ENCODE assay signal across 20 mouse cellular contexts in the genomic region with DNA sequence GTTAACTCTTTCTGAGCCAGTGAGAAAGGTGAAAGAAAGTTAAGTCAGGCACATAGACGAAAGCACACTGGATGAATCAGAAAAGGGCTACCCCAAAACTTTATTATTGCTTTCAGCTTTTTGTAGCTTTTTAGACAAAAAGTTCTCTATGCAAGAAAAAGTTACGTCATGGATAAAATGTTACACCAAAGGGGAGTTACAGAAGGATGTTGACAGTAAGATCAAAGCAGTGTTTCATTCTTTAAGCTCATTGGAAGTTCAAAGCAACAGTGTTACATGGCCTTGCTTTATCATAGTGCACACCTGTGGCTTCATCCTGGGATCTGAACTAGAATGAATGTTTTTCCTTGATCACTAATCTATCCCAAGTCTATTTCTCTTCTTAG. TPM values are rescaled to one million over a fixed set of nuclear protein-coding genes. Genes with fewer than 3 reads are reported as not detected.
DNase-seq lines count a peak whose midpoint lies in the region; ATAC-seq lines count a peak whose summit lies in the region.
"Had no signal": no experiment of that assay in that cellular context is flagged by ENCODE, and none has a peak within 500 bp of the region (broad histone marks: within the 10 kb centered on the region; RNA-seq: fewer than 3 reads in every experiment).

No protein-coding gene starts in this region.

- H3K9ac ChIP-seq in intestine, embryonic 14.5 days (ENCODE audit: low read length): no peak overlapping the region
- H3K9ac ChIP-seq in intestine, embryonic 16.5 days (ENCODE audit: low read depth, low read length): no peak overlapping the region
- 0 out of 2 replicates have a peak overlapping the region, but pooled peaks have one; percentile 23 for H3K9ac ChIP-seq in liver, embryonic 12.5 days
- H3K9ac ChIP-seq: neural tube, embryonic 13.5 days; stomach, embryonic 15.5 days had no signal

- 27% methylated on average over 2 of the region's 2 CpGs for WGBS in intestine, embryonic 14.5 days
- WGBS in intestine, embryonic 16.5 days: 28% methylated on average over 2 of the region's 2 CpGs
- 41% methylated on average over 2 of the region's 2 CpGs for WGBS in liver, embryonic 12.5 days (ENCODE audit: insufficient replicate concordance)
- WGBS in hindbrain, embryonic 10.5 days: 15% methylated on average over 2 of the region's 2 CpGs

- H3K4me2 ChIP-seq in intestine, embryonic 14.5 days (ENCODE audit: low read length): 0 out of 2 replicates have a peak overlapping the region, but pooled peaks have one; percentile 9
- no peak overlapping the region for H3K4me2 ChIP-seq in intestine, embryonic 16.5 days (ENCODE audit: low read depth, low read length)
- H3K4me2 ChIP-seq in liver, embryonic 12.5 days: peak overlapping the region; percentile 33
- H3K4me2 ChIP-seq: neural tube, embryonic 13.5 days; stomach, embryonic 15.5 days had no signal

- H3K4me1 ChIP-seq in intestine, embryonic 14.5 days (replicated peaks; ENCODE audit: control insufficient read depth, insufficient read depth, low read length): 0 out of 2 replicates have a peak, but pooled peaks cover 10% of the 10 kb centered on the region
- H3K4me1 ChIP-seq in intestine, embryonic 16.5 days (ENCODE audit: control insufficient read depth, insufficient read depth, low read length): peaks cover 6% of the 10 kb centered on the region
- peaks cover 57% of the 10 kb centered on the region for H3K4me1 ChIP-seq in liver, embryonic 12.5 days
- peaks cover 12% of the 10 kb centered on the region for H3K4me1 ChIP-seq in hindbrain, embryonic 10.5 days (replicated peaks)

- H3K36me3 ChIP-seq in intestine, embryonic 14.5 days (ENCODE audit: control insufficient read depth, insufficient read depth, low read length): no peaks in the 10 kb centered on the region
- H3K36me3 ChIP-seq in intestine, embryonic 16.5 days (ENCODE audit: control insufficient read depth, insufficient read depth, low read length): no peaks in the 10 kb centered on the region
- no peaks in the 10 kb centered on the region for H3K36me3 ChIP-seq in liver, embryonic 12.5 days
- H3K36me3 ChIP-seq in hindbrain, embryonic 10.5 days: no peaks in the 10 kb centered on the region
- H3K36me3 ChIP-seq: forebrain, embryonic 10.5 days; neural tube, embryonic 13.5 days; stomach, embryonic 15.5 days had no signal

- no peaks in the 10 kb centered on the region for H3K9me3 ChIP-seq in intestine, embryonic 14.5 days (ENCODE audit: control insufficient read depth, low read length)
- no peaks in the 10 kb centered on the region for H3K9me3 ChIP-seq in intestine, embryonic 16.5 days (ENCODE audit: control insufficient read depth, low read length)
- H3K9me3 ChIP-seq in liver, embryonic 12.5 days (replicated peaks): no peaks in the 10 kb centered on the region
- no peaks in the 10 kb centered on the region for H3K9me3 ChIP-seq in hindbrain, embryonic 10.5 days
- H3K9me3 ChIP-seq: forebrain, embryonic 10.5 days; megakaryocyte, embryonic 14.5 days; neural tube, embryonic 13.5 days; stomach, embryonic 15.5 days had no signal

- no peak overlapping the region for H3K27ac ChIP-seq in intestine, embryonic 14.5 days (ENCODE audit: low read depth)
- no peak overlapping the region for H3K27ac ChIP-seq in intestine, embryonic 16.5 days (ENCODE audit: low read length)
- H3K27ac ChIP-seq in liver, embryonic 12.5 days: peak overlapping the region; percentile 63
- no peak overlapping the region for H3K27ac ChIP-seq in hindbrain, embryonic 10.5 days
- H3K27ac ChIP-seq: hindbrain, postnatal 0 days; neural tube, embryonic 13.5 days; stomach, embryonic 15.5 days had no signal

- no peak overlapping the region for H3K4me3 ChIP-seq in intestine, embryonic 14.5 days (ENCODE audit: low read depth, low read length)
- no peak overlapping the region for H3K4me3 ChIP-seq in intestine, embryonic 16.5 days (ENCODE audit: low read length)
- no peak overlapping the region for H3K4me3 ChIP-seq in liver, embryonic 12.5 days
- H3K4me3 ChIP-seq in hindbrain, embryonic 10.5 days: no peak overlapping the region
- H3K4me3 ChIP-seq: forebrain, embryonic 10.5 days; neural tube, embryonic 13.5 days; stomach, embryonic 15.5 days had no signal

- H3K27me3 ChIP-seq in intestine, embryonic 14.5 days (replicated peaks; ENCODE audit: control insufficient read depth, insufficient read depth, low read length): no peaks in the 10 kb centered on the region
- no peaks in the 10 kb centered on the region for H3K27me3 ChIP-seq in intestine, embryonic 16.5 days (replicated peaks; ENCODE audit: control insufficient read depth, insufficient read depth, low read length)
- no peaks in the 10 kb centered on the region; the same call in 1 of the 2 replicates for H3K27me3 ChIP-seq in liver, embryonic 12.5 days (replicated peaks)
- H3K27me3 ChIP-seq in hindbrain, embryonic 10.5 days (ENCODE audit: insufficient read depth, poor library complexity, severe bottlenecking): no peaks in the 10 kb centered on the region
- H3K27me3 ChIP-seq: megakaryocyte, embryonic 14.5 days; neural tube, embryonic 13.5 days; stomach, embryonic 15.5 days had no signal

- no peak for ATAC-seq in intestine, embryonic 14.5 days (replicated peaks; ENCODE audit: low FRiP score, low TSS enrichment, low read depth)
- no peak for ATAC-seq in intestine, embryonic 16.5 days
- no peak for ATAC-seq in liver, embryonic 12.5 days
- ATAC-seq: hindbrain, postnatal 0 days; midbrain, embryonic 16.5 days had no signal

- DNase-seq in intestine, embryonic 14.5 days (ENCODE audit: low spot score): no peak
- peak; percentile 82 for DNase-seq in CD4-positive helper T cell, adult 2 months (ENCODE audit: low read depth, low spot score)
- DNase-seq in CD4-positive, CD25-positive, alpha-beta regulatory T cell, adult 2 months (ENCODE audit: low read depth, low spot score): peak; percentile 74
- no peak for DNase-seq in left cerebral cortex, adult 9 months (ENCODE audit: low spot score in 2 of 2)
- DNase-seq in hindbrain, embryonic 10.5 days (ENCODE audit: low spot score): no peak
- no peak for DNase-seq in cerebellum, postnatal 10 days
- DNase-seq: adrenal gland, adult 2 months; cerebellum, adult 11 months; cerebellum, postnatal 36 days; heart, postnatal 14 days; kidney, postnatal 14 days; left cerebral cortex, postnatal 4 days had no signal

RNA-seq across cellular contexts. Expression of a gene that starts 12.3 kb away (rescaled TPM):
- polyA plus RNA-seq in intestine, embryonic 14.5 days (2014; fragmentation: Nextera tagmentation; extraction: Ambion mirVana): 6.2 and 8.9 TPM in 2 replicates
- polyA plus RNA-seq in intestine, embryonic 16.5 days (2015; fragmentation: Nextera tagmentation; extraction: Ambion mirVana): 3.6 and 4.3 TPM in 2 replicates
- polyA plus RNA-seq in liver, embryonic 12.5 days (2016; fragmentation: Nextera tagmentation; extraction: Ambion mirVana): 2.9 and 3.0 TPM in 2 replicates
- 0.44 and 0.55 TPM in 2 replicates for polyA plus RNA-seq in hindbrain, embryonic 10.5 days (2016; fragmentation: Nextera tagmentation; extraction: Ambion mirVana)

RNA-seq across cellular contexts. Expression of a gene that starts 12.3 kb away (rescaled TPM):
- 6.6 and 7.3 TPM in 2 replicates for polyA plus RNA-seq in intestine, embryonic 14.5 days (2014; fragmentation: Nextera tagmentation; extraction: Ambion mirVana)
- polyA plus RNA-seq in intestine, embryonic 16.5 days (2015; fragmentation: Nextera tagmentation; extraction: Ambion mirVana): 4.5 and 4.6 TPM in 2 replicates
- 6.3 and 6.4 TPM in 2 replicates for polyA plus RNA-seq in liver, embryonic 12.5 days (2016; fragmentation: Nextera tagmentation; extraction: Ambion mirVana)
- polyA plus RNA-seq in hindbrain, embryonic 10.5 days (2016; fragmentation: Nextera tagmentation; extraction: Ambion mirVana): 1.6 and 2.5 TPM in 2 replicates

RNA-seq across cellular contexts. Expression of a gene that starts 40.2 kb away (rescaled TPM):
- 131 and 133 TPM in 2 replicates for polyA plus RNA-seq in intestine, embryonic 14.5 days (2014; fragmentation: Nextera tagmentation; extraction: Ambion mirVana)
- 114 and 125 TPM in 2 replicates for polyA plus RNA-seq in intestine, embryonic 16.5 days (2015; fragmentation: Nextera tagmentation; extraction: Ambion mirVana)
- 129 and 137 TPM in 2 replicates for polyA plus RNA-seq in liver, embryonic 12.5 days (2016; fragmentation: Nextera tagmentation; extraction: Ambion mirVana)
- polyA plus RNA-seq in hindbrain, embryonic 10.5 days (2016; fragmentation: Nextera tagmentation; extraction: Ambion mirVana): 140 TPM in 2 replicates

RNA-seq across cellular contexts. Expression of a gene that starts 43.3 kb away (rescaled TPM):
- polyA plus RNA-seq in intestine, embryonic 14.5 days (2014; fragmentation: Nextera tagmentation; extraction: Ambion mirVana): 27.7 and 28.6 TPM in 2 replicates
- 11.7 and 11.8 TPM in 2 replicates for polyA plus RNA-seq in intestine, embryonic 16.5 days (2015; fragmentation: Nextera tagmentation; extraction: Ambion mirVana)
- polyA plus RNA-seq in liver, embryonic 12.5 days (2016; fragmentation: Nextera tagmentation; extraction: Ambion mirVana): 25.4 and 26.0 TPM in 2 replicates
- polyA plus RNA-seq in hindbrain, embryonic 10.5 days (2016; fragmentation: Nextera tagmentation; extraction: Ambion mirVana): 27.0 and 31.8 TPM in 2 replicates

Comparison
In these comparisons a context has a peak if more than half of its experiments do, and no peak if none do; other contexts are left out.
1. DNase-seq: peak in CD4-positive helper T cell, adult 2 months (single experiment) and CD4-positive, CD25-positive, alpha-beta regulatory T cell, adult 2 months (single experiment); none in intestine, embryonic 14.5 days (single experiment), left cerebral cortex, adult 9 months (0 of 2), hindbrain, embryonic 10.5 days (single experiment) and cerebellum, postnatal 10 days (0 of 2).